Mouse (Mus musculus) cerebellum, adult 11 months (tissue): ENCODE measurements around the gene Sdk2.

ENCODE experiments used
- DNase-seq: peaks from one replicate; pipeline ENCODE4 v3.0.0; 2022

Sdk2 gene

DNA sequence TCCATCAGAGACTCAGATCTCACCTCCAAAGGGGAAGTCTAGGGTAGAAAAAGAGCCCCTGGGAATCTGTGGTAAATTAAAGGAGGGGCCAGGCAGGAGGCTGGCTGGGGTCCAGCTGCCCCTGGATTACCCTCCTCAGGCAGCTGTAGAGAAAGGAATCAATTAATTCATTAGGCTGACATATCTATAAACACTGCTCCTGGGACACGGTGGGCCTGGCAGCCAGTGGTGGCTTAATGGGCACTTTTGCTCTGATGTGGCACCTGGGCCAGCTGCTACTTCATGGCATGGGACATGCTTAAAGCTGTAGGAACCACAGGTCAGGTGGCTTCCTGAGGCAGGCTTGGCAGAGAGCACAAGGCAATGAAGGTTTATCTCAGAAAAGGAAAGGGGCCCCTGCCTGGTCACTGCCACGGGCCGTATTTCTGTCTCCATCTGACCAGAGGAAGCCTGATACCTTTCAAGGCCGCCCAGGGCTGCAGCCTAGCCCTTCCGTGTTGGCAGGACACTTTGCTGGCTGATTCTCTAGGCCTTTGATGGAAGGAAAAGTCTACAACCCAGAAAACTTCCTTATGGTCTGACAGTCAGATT, 80.9 kb downstream of the Sdk2 start:
- DNase-seq: no peak

DNA sequence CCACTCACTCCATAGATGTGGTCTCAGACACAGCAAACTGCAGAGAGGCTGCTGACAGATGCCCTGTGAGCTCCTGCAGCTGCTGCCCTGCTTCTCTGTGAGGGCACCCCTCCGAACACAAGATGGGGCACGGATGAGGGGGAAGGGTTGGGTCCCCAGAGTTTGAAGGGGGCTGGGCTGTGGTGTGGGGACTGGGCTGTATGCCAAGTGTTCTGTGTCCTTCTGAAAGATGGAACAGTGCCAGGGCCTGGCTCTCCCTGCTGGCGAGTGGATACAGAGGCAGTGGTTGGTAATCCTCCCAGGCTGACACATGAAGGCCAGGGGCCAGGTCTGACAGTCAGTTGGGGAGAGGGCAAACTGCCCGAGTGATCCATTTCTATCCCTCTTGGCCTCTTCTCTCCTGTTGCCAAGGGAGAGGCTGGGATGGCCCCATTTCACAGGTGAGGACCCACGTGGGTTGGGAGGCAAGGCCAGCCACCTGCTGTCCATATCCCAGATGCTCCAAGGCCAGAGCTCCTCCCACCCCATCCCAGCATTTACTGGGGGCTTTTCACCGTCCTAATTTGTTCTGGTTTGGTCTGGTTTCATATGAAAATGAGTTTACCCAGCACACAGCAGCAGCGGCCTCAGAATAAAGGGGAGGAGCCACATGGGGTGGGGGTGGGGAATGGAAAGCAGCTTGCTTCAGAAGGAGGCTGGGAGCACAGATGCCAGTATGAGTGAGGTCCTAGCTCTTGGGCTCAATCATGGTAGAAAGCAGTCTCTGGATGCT, 84.9 kb downstream of the Sdk2 start:
- DNase-seq: no peak

DNA sequence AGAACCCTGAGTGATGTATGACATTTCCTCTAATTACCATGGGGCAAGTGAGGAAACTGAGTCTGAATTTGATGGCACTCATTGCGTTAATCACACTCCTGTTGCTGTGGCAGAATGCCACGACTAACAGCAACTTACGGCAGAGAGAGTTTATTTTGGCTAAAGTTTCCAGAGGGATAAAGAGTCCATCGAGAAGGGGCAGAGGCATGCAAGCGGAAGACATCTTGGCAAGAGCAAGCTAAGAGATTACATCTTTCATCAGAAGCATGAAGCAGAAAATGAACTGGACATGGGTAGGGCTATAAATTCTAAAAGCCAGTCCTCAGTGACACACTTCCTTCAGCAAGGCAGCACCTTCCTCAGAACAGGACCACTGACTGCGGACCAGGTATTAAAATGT, 85.8 kb downstream of the Sdk2 start:
- DNase-seq: no peak

DNA sequence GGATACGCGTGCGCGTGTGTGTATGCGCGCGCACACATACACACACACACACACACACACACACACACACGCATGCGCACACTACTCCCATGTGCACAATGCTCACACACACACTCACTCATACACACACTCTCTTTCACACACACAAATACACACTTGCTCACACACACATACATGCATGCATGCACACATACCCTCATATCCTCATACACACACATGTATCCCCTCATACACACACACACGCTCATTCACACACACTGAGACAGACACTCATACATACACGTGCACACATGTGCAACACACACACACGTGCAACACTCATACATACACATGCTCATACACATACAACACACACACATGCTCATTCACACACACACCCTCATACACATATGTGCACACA, 88.5 kb downstream of the Sdk2 start:
- no peak for DNase-seq

DNA sequence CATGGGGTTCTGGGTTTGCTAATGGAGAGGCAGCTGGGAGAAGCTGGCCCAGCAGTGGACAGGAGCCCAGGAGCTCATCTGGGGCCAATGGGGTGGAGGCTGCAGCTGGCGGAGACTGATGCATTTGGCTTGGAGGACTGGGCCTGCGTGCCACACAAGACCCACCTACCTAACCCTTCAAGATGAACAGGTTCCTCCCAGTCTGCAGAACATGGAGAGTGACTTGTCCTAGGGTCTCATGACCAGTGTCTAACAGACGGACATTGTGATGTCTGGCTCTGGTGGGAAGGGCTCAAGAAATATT, 91.2 kb downstream of the Sdk2 start:
- DNase-seq: no peak

DNA sequence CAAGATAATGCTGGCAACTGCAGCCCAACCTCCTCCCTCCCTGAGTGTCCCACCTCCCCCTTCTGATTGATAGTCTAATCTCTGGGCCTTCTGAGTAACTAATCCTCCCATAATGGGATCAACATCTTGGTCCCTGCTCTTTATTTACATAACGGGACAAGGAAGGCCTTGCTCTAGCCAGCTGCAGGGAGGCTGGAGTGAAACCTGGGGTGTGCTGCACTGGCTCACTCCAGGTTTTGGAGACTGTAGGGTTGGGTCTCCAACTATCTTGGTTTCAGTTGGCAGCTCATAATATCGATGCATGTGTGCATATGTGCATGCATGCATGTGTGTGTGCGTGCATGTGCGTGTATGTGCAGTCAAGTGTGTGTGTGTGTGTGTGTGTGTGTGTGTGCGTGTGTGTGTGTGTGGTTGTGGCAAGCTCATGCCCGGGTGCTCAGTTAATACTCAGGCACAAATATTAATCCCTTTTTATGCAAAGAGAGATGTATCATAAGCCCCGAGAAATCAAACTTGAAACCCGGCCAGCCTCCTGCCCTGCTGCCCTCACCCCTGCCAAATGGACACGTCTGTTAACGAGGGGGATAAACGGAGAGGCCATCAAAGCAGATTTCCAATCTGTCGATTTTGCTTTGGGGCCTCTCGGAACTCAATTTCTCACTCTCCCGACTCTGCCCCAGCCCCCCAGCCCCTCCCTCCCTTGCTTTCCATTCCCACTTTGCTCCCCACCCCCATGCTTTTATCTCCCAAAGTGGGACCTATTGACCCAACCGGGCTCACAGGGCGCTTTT, 91.8 kb downstream of the Sdk2 start:
- DNase-seq: no peak

DNA sequence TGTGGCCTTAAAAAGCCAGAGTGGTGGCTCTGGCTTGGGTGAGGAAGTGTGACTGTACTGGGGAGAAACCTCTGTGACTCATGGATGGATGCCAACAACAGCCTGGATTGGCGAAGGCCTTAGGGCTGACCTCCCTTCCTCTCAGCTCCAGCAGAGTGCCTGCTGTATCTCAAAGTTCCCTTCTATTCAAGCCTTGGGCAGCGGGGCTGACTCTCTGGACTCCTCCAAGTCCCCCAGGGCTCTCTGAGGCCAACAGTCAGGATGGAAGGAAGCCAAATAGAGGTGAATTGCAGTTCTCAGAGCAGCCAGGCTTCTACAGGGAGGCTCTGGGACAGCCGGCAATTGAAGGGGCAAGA, 94.4 kb downstream of the Sdk2 start:
- peak; percentile 8 for DNase-seq

DNA sequence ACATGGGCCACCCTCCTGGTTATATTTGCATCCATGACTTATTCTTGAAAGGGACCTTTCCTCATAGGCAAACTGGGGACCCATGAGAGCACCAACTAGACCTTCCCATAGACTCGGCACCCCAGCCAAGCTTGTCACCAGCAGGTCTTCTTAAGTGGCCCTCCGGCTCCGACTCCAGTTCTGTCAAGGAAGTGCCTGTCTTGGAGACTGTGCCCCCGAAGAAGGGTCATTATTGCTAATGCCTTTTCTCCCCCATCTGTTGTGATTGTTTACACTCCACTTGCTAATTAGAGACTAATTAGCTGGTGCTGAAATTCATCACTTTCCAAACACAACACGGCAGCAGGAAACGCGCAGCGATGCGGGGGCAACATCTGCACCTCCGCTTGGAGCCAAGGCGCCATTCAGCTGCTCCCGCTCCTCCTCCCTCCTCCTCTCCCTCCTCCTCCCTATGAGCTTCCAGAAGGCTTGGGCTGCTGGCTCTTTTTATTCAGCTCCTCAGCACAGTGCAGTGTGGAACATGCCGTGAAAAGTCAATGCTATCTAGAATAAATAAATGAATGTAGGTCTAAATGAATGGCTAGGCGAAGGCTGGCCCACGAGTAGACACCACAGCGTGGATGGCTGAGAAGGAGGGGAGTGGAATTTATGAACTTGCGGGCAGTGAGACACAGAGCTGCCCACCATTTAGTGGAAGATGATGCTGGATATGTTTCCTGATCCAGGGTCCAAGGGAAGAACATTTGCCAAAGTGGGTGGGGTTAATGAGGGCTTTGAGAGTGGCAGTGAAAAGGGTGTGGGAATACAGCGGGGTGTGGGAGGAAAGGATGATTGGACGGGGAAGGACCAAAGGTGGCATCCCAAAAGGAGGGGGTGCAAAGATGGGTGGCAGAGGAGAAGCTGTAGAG, 95.0 kb downstream of the Sdk2 start:
- no peak for DNase-seq

DNA sequence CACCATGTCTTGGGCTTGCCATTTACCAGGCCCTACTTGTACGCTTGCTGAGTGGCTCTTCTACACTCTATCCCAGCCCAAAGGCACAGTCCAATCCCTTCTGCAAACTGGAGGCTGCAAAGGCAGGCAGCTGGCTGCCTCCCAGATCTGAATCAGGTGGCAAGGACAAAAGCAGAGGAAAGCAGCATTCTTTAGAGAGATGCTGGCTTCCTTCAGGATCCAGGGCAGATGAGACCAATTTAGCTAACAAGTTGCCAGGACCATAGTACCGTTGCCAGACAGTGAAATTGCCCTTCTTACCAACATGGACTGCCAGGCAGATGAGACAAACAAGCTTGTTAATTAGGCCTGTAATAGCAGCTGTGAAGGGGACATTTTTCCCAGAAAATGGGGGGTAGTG, 96.8 kb downstream of the Sdk2 start:
- DNase-seq: no peak

DNA sequence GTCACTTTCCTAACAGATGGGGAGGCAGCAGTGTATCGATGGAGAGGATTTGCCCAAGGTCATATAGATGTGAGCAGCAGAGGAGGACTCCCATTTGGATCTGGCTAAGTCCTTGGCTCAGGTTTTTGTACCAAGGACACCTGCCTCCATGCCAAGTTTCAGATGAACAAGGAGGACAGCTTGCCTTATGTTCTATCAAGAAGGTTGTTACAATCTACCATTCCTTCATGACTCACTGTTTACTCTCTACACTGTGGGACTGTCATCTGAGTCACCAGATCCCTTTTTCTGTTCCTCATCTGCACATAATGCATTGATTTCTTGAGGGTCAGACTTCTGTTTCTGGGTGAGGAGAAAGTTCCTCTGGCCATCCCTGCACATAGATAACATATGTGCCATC, 101.6 kb downstream of the Sdk2 start:
- no peak for DNase-seq

DNA sequence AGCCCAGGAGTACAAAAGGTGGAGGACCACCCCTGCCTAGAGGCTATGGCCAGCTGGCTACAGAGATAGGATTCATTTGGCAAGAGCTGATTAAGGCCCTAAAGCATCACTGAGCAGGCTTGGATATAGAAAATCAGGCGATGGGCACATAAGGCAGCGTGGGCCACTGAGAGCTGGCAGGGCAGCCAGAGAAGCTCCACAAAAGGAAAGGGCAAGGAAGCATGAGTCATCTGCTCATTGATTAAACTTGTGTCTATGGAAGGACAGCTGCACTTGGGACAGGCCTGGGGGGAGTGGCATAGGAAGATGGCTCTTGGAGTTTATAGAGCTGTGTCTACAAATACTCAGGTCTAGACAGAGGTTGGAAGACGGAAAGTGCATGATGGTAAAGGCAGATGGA, 104.1 kb downstream of the Sdk2 start:
- DNase-seq: no peak

DNA sequence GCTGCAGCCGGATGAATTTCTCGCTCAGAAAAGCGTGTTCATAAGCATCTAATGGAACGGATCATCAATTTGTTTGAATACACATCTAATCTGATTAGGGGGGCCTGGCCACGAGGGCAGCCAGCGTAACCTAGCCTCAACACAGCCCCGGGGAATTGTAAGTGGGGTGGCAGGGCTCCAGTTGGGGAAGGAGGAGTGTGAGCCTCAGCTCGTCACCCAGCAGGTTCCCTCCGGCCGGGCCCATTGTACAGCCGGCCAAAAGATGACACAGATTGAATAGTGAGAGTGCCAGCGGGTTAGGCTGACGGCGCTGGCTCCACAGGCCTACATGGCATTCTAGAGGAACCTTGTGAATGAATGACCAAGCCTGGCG, 115.2 kb downstream of the Sdk2 start:
- peak; percentile 50 for DNase-seq

DNA sequence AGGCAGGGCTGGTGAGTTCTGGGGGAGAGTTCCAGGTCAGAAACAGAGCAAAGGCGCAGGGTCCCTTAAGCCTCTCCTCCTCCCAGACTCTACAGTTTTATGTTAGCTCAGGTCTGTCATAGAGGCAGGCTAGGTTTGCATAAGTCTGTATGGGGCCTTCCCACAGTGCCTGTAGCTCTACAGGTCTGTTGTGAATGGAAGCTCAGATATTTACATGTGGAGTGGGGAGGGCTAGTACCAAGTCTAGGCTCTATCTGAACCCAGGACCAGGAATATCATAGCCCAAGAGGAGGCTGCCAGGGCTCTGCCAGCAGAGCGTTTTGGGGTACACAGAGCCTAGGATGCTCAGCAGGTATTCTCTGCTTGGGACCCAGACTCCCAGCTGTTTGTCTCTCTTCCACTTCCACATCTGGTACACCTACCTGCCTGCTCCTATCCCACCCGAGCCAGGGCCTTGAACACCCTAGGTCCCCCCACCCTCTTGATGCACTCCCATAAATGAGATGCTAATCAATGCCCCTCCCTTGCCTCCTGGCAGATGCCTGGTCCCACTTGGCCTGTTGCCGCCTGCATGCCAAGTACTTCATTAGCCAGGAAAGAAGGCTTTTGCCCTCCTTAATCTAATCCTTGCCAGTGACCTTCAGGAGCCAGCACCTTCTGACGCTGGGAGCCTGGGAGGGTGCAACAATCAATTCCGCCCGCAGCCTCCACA, 115.8 kb downstream of the Sdk2 start:
- peak; percentile 8 for DNase-seq

DNA sequence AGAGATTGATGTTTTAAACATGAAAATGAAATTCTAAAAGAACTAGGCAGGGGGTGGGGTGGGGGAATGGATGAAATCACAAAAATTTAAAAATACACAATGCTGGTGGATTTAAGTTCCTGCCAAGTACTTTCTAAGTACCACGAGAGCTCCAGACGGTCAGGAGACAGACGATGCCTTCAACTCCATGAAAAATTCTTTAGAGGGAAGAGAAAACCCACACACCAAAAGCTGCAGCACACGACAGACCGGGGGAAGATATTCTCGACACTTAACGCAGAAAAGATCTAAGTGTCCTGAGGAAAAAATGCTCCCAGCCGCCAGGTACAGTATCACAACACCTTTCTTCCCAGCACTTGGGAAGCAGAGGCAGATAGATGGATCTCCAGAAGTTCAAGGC, 118.2 kb downstream of the Sdk2 start:
- DNase-seq: no peak

DNA sequence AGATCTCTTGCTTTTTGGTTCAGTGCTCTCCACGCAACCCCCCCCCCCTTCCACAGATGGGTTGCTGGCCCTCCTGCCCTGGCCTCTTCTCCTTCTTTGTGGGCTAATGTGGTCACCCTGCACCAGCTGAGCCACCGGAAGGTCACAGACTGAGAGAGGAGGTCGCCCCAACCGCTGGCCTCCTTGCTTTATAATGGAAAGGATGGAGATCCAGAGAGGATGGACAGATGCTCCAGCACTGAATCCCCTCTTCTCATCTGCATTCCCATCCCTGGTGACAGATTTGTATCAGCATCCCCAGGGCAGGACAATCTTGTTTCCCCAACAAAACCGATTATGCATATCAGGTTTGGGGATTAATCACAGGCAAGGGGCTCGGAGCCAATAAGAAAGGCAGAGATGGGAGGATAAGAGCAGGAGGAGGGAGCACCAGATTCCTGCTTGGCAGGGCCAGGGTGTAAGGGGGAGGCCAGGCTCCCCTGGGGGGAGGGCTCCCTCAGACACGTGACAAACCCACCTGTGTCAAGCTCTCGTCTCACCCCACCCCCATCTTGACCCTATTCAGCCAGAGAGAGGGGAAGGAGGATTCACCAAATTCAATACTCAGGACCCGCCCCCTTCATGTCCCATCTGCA, 124.6 kb downstream of the Sdk2 start:
- DNase-seq: no peak

DNA sequence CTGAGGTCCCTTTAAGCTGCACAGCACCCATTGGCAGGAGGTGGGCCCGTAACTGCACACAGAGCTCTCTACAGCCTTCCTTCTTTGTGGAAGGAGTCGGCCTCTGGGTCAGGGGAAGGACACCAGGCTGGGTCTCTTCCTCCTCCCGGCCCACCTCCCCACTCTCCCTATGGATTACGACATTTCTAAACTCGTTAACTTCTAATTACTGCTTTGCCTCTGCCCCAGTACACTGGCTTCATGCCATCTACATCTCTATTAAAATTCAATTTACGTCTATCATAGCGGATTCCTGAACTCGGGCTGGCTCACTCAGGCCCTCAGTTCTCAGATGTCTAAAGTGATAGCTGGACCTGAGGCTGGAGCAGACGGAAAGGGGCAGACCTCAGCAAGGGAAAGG, 133.2 kb downstream of the Sdk2 start:
- no peak for DNase-seq

DNA sequence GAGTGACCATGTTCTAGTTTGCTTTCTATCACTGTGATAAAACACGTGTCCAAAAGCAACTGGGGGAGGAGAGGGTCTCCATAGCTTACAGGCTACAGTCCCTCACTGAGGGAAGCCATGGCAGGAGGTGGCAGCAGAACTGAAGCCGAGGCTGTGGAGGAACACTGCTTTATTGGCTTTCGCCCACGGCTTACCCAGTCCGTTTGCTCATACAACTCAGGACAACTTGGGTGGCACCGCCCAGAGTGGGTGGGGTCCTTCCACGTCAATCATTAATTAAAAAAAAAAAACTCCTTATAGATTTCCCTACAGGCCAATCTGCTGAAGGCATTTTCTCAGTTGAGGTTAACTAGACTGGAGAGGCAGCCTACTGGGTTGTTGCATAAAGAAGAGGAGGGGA, 133.9 kb downstream of the Sdk2 start:
- DNase-seq: no peak

DNA sequence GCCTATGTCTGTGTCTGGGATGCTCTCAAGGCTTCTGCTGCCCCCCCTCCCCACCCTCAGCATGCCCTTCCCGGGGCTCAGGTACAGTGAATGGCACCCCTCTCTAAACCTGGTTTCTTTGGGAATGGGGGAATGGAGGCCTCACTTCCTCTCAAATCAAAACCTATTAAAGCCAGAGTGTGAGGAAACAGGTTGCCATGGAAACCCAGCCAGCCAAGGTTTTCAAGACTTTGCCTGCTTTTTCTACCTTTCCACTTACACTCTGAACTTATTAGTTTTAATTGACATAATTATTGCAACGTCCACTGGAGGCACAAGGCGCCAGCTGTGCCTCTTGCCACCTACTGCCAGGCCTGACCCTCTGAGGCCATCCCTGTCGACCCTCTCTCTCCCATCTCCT, 135.1 kb downstream of the Sdk2 start:
- DNase-seq: no peak

DNA sequence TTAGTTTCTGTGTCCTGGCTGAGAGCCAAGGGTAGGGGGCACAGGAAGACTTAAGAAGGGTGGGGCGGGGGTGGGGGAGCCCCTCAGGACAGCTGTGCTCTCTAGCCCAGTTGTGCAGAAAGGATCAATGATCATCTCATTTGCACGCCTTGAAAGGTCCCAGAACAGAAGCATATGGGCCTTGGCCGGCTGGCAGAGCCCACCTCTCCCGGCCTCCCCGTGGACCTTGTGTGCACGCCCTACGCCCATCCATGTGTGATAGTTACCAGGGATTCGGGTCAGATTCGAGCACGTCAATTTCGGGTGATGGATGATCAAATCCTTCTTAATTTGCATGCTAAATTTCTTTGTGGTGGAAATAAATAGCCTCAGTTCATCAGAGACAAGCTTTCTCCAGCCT, 136.7 kb downstream of the Sdk2 start:
- DNase-seq: no peak

DNA sequence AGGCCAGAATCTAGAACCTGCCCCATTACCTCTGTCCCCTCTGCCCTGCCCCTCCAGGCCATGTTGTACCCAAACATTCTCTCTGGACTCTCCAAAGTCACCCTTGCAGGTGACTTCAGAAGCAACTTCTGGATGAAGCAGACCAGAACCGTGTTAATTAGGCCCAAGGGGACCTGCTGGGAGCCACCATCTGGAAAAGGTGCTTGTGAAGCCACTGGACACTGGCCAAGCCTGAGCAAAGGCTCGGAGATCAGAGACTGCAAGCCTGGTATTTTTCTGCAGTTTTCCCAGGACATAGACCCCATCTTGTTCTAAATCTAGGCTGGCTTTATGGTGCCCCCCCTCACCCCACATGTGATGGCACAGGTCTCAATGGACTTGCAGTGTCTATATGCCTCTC, 138.0 kb downstream of the Sdk2 start:
- peak; percentile 22 for DNase-seq

DNA sequence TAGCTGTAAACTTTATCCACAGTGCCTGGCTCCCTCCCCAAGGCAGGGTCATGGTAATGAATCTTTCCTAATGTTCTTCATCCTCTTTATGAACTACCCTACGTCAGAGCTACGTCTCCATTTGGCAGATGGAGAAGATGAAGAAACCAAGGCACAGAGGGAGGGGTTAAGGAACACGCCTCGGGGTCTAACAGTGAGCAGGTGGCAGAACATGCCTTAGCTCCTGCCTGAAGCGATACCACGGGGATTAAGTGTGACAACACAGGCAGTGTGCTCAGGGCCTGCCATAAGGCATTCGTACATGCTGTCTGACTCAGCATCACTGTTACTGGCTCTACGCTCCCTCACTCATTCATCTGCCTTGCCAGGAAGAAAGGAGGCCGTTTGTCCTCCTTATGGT, 138.6 kb downstream of the Sdk2 start:
- DNase-seq: no peak

DNA sequence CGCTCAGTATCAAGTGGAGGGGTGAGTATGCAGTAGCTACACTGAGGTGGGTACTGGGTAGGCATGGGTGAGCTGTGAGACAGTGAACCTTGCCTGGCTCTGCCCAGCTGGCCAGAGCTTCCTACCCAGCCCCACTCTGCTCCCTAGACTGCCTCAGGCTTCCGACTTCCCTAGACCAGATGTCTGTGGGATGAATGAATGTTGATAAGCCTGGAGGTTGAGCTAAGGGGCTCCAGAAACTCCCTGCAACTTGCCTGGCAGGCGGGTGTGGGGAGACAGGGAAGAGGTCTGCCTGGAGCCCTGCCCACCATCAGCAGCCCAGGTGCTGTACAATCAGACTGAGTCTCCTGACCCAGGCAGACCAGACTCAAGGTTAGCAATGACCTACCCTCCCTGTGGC, 139.0 kb downstream of the Sdk2 start:
- no peak for DNase-seq
